Mouse (Mus musculus) common myeloid progenitor, adult 5-6 weeks (primary cell): Measurements from ENCODE around the gene Nat8f5. TPM values are rescaled to one million over a fixed set of nuclear protein-coding genes. Genes with fewer than 3 reads are reported as not detected.
"Not testable (repeated sequence)": the region's sequence is repeated elsewhere in the genome, so short reads cannot be mapped to it uniquely, and the experiment has no call there.

Source experiments
- ATAC-seq: replicated peaks from 2 replicates; pipeline ENCODE4 v1.8.0; 2016; ENCODE audit warnings: low read depth, mild to moderate bottlenecking, moderate TSS enrichment, inconsistent platforms; ENCODE audit not compliant: poor library complexity, severe bottlenecking
- total RNA-seq: library from RNA; stranded (forward); fragments of 200-1000, 187-1606 nt; gene quantifications from 2 replicates; pipeline ENCODE4 v1.2.3, GENCODE M21; 2017

Gene Nat8f5
- total RNA-seq, 1 experiment from 2014 or later, result not detected

DNA sequence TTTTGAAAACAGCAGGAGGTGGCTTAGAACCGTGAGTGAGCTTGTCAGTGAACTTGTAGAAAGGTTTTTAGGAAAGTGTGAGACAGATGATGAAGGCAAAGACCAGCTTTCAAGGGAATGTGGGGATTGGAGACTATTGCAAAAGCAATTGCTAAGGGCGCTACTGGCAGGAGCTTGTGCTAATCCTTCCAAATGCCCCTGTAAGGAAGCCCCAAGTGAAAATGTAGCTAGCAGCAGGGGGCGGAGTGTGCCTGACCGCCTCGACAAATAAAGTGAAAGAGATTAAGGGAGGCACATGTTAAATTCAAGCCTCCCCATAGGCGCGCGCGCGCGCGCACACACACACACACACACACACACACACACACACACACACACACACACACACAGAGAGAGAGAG, 16.5 kb upstream of the Nat8f5 start:
- ATAC-seq, result peak; percentile 56; the same call in 1 of the 2 replicates

DNA sequence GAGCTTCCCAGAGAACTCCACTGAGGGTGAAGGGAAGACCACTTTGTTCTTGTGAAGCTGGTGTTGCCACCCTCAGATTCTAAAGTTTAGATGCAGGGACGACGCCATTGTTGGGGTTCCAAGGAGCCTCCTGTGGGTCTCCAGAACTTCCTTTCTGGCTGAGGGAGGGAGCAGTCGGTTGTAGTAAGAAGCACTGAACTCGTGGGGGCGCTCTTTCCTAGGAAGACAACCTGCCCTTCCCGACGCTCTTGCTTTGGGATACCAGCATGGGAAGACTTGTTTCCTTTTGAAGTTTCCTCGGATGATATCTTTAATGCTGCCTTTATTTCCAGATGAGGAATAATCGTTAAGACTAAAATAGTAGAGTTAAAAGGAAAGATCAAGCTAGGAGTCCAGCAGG, 16.1 kb upstream of the Nat8f5 start:
- peak; percentile 45; the same call in 1 of the 2 replicates for ATAC-seq

DNA sequence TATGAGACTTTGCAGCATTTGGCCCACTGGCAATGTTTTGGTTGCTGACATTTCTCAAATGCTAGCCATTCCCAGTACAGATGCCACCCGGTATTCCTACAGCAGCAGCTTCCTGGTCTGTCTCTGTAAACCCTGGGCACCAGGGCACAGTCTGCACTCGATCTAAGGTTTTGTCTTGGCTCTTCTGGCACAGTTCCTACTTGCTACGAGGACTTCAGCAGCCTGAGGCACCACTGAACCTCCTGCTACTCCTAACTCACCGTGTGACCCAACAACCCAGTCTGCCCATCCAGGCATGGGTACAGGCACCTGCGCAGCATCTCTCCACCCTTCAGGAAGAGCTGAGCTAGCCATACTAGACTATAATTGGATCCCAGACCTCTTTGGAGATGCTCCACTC, 15.3 kb upstream of the Nat8f5 start:
- ATAC-seq, result not testable (repeated sequence)

DNA sequence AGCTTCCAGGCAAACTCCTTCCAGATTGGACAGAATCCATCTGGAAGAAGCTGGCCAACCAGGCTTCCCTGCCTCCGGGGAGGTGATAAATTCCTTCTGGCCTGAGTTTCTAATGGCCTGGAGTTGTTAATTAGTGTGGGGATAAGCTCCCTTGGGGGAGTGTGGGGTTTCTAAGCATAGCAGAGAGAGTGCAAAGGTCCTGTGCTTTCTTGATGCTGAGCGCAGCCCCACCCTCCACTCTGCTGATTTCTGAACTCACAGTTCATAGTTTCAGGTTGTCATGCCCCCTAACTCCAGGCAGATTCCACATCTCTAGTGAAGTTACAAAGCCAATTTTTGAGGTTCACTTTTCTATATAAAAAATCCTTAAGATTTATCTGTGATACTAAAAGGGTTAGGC, 14.3 kb upstream of the Nat8f5 start:
- not testable (repeated sequence) for ATAC-seq

DNA sequence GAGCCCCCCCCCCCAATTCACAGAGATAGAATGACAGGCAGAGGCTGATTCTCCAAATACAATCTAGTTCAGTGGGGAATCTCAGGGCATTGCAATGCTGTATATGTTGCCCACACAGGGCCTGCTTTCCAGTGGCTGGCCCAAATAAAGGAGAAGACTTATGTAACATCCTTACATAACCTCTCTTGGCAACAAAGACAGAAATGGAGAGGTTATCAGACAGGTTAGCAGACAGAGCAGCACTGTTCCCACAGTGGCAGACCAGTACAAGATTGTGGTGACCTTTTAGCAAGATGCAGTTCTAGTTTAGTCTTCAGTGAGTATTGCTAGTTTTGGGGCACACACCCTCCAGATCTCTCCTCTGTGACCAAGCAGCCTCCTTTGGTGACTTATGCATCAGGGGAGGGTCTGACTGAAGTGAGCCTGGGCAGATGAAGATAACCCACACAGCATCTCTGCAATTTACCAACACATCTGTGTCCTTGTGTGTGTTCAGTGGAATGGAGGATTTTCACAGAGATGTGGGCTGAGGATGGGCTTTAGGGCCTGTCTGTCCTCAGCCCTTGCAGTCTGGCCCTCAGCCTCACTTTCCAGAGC, 13.8 kb upstream of the Nat8f5 start:
- ATAC-seq, result not testable (repeated sequence)

DNA sequence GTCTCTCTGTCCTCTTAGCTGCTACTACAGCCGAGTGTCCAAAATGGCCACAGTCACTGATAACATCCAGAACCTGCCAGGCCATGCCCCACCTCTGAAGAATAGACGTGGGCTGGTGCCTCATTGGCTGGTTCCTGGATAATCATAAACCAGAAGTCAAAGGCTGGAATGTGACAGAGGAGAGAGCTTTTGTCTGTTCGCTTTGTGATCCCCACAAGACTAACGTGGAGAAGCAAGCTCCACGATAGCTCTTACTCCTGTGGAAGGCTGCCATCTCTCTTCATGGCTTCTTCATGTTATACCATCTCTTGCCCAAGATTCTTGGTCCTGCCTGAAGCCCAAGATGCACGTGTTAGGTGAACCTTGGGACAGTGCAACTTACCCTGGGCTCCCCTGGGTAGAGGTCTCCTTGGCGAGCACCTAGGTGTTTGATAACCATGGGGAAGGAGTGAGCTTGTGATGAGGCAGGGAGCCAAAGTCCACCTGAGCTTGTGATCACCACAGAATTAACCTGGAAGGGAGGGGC, 11.1 kb upstream of the Nat8f5 start, which contains the start of gene Nat8:
TSS of gene Nat8 (minus strand) at position 287 of the 526 bp plus-strand sequence.
- no peak for ATAC-seq

DNA sequence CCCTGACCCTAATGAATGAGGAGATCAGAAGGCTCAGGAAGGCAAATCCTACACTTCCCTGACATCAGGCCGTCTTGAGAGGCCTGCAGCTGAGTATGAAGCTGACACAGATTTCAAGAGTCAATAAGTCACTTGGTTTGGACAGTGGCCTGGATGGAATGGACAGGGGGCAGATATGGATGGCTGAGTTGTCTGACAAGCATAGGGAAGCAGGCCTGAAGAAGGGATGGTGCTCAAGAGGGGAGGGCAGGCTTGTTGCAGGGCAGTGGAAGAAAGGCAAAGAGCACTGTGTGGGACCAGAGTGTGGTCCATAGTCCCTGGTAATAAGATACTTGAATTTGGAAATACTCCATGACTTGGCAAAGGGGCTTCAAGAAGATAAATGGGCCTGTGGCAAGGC, 8.7 kb upstream of the Nat8f5 start:
- ATAC-seq, result no peak

DNA sequence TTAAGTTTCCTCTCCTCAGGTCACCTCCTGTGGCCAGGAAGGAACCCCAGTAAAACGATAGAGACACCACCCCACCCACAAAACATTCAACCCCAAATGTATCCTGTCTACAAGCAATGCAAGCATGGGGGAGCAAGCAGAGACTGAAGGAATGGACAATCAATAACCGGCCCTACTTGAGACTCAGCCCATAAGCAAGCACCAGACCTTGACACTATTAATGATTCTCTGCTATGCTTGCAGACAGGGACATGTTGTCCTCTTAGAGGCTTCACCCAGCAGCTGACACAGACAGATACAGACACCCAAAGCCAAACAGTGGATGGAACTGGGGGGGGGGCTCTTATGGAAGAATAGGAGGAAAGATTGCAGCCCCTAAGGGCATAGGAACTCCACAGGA, 5.1 kb upstream of the Nat8f5 start:
- ATAC-seq, result no peak

DNA sequence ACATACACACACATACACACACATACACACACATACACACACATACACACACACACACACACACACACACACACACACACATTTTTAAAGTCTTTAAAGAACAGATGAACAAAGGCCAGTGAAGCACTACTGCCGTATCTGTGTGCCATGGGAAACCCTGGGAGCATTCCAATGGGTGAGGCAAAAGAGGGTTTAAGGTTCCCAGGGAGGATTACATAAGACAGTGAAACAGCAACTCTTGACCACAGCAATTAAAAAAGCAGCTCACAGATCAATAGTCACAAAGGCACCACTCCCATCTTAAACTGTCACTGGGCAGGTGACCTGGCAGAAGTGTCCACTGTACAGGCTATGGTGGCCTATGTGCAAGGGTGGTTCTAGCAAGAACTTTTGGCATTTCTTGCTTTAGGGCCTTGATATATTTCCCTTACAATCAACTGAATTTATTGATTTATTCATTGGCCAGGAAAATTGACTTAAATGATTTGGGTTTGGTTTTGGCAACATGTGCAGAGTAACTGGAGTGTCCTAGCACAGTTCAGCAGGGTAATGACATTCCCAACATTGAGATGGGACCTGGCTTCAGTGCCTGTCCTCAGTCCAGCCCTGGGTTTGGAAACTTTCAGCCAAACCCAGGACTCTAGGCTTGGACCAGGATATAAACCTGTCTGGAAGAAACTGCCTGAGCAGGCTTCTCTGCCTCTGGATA, 2.8 kb upstream of the Nat8f5 start:
- no peak for ATAC-seq

DNA sequence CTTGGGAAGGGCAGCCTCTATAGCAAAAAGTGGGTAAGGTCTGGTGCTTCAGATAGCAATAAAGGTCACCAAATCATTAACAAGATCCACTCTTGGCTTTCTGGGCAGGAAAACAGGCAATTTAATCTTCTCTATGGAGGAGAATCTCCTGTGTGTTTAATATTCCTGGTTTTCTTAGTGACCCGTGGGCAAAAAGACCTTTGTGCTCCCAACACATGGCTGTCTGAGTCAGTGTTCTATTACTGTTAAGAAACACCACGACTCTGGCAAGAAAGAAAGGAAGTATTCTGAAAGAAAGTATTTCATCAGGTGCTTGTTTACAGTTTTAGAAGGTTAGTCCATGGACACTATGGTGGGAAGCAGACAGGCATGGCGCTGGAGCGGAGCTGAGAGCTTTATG, 1.5 kb upstream of the Nat8f5 start:
- ATAC-seq, result no peak

DNA sequence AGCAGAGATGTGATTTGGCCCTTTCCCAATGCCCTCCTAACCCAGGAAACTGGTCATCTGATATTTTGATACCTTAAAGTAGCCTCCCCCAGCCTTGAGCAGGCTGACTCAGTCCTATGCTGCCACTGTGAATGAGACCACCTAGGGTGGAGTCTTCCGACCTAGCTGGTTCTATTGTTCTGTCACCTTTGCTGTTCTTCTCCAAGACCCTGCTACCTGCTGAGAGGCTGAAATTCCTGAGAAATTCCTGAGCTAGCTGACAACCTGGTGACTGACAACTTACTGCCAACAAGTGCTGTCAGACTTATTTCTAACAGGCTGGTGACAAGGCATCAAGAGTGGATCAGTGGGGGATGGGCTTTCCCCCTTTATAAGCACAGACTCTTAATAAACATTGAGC, 2.4 kb downstream of the Nat8f5 start:
- ATAC-seq, result no peak

DNA sequence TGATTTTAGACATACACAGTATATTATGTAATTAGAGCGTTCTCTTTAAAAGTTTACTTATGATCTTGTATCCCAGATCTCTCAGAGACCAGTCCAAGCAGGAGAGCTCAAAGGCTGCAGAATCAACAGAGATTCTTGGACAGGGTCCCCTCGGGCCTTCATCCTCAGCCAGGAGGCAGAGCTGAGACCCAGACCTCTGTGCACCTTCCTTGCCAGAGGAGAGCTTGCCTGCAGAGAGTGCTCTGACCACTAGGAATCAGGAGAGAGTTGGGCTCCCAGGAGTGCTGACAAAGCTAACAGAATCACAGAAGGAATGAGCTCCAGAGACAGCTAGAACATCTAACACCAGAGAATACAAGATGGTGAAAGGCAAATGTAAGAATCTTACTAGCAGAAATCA, 7.4 kb downstream of the Nat8f5 start:
- no peak for ATAC-seq

DNA sequence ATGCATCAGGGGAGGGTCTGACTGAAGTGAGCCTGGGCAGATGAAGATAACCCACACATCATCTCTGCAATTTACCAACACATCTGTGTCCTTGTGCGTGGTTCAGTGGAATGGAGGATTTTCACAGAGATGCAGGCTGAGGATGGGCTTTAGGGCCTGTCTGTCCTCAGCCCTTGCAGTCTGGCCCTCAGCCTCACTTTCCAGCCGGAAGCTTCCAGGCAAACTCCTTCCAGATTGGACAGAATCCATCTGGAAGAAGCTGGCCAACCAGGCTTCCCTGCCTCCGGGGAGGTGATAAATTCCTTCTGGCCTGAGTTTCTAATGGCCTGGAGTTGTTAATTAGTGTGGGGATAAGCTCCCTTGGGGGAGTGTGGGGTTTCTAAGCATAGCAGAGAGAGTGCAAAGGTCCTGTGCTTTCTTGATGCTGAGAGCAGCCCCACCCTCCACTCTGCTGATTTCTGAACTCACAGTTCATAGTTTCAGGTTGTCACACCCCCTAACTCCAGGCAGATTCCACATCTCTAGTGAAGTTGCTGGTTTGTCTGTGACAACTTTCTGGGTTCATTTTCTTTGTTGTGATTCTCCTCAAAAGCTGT, 9.7 kb downstream of the Nat8f5 start:
- ATAC-seq, result not testable (repeated sequence)

DNA sequence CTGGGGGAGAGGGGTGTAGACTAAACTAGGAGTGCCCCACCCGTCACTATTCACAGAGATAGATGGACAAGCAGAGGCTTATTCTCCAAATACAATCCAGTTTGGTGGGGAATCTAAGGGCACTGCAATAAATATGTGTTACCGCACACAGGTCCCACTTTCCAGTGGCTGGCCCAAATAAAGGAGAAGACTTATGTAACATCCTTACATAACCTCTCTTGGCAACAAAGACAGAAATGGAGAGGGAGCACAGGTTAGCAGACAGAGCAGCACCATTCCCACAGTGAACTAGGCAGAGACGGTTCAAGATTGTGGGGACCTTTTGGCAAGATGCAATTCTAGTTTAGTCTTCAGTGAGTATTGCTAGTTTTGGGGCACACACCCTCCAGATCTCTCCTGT, 10.3 kb downstream of the Nat8f5 start:
- not testable (repeated sequence) for ATAC-seq

DNA sequence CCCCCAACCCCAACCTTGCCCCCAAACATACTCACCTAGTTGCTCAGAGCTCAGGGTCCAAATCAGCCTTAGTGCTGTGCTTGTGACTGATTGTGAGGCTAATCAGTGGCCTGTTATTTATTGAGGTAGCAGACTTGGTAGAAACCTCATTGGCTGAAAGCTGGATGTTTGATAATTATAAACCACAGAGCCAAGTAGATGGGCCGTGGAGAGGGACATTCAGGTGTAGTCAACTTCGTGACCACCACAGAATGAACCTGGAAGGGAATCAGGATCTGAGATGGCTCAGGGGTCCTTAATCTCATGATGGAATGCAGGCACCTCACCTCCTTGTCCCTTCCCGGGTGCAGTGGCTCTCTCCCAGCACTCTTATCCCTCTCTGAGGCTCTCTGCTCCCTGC, 11.0 kb downstream of the Nat8f5 start:
- not testable (repeated sequence) for ATAC-seq

DNA sequence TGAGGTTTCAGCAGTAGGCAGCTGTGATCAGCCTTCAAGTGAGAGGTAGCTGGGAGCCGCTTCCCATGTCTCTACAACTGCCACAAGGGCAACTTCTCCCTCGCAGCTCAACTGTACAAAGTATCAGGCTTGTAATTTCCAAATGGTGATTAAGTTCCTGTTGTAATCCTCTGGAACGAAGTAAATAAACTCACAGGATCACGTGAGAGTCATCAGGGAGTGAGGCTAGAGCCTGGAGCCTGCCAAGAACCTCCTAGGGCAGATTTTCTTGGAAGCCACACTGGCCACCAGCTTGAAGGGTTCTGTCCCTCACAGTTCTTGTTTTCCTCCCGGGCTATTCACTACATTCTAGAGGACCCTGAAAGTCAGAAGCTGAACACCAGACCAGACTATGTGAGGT, 17.6 kb downstream of the Nat8f5 start:
- ATAC-seq, result not testable (repeated sequence)

Other genes starting within 250 kb of the Nat8f5 start
- gene Alms1, start 233.4 kb downstream of the Nat8f5 start, total RNA-seq, result 26.9 and 30.5 TPM in 2 replicates
- gene Nat8f7, start 107.8 kb downstream of the Nat8f5 start, total RNA-seq, result not detected in 2 replicates
- not detected in 2 replicates for gene Nat8f3, start 55.2 kb downstream of the Nat8f5 start, total RNA-seq
- not detected in 2 replicates for gene Nat8f6, start within 50 bp of the Nat8f5 start, total RNA-seq
- gene Nat8, start 11.1 kb upstream of the Nat8f5 start, total RNA-seq, result not detected in 2 replicates
- not detected in 2 replicates for gene Nat8f2, start 48.2 kb upstream of the Nat8f5 start, total RNA-seq
- 1.6 TPM in 2 replicates for gene Nat8f4, start 83.9 kb upstream of the Nat8f5 start, total RNA-seq
- gene Tprkb, start 90.9 kb upstream of the Nat8f5 start, total RNA-seq, result 54.6 and 74.5 TPM in 2 replicates
- gene Nat8f1, start 94.7 kb upstream of the Nat8f5 start, total RNA-seq, result 4.1 and 4.9 TPM in 2 replicates
- gene Dusp11, start 140.7 kb upstream of the Nat8f5 start, total RNA-seq, result 41.9 and 69.4 TPM in 2 replicates
- not detected in 2 replicates for gene Figla, start 195.2 kb upstream of the Nat8f5 start, total RNA-seq
- 31.6 and 44.5 TPM in 2 replicates for gene Add2, start 207.7 kb upstream of the Nat8f5 start, total RNA-seq